Mouse (Mus musculus) G1E (cell line): ENCODE measurements around the gene Gm10226. TPM values are rescaled to one million over a fixed set of nuclear protein-coding genes. Genes with fewer than 3 reads are reported as not detected.

Source experiments
- ATAC-seq: 2 replicates; pipeline ENCODE4 v1.8.0; 2016; ENCODE audit warnings: mild to moderate bottlenecking; ENCODE audit not compliant: insufficient number of reproducible peaks, poor library complexity, low FRiP score, severe bottlenecking; ENCODE audit errors: extremely low read depth
- DNase-seq: peaks from one replicate; pipeline ENCODE4 v3.0.0; 2012; ENCODE audit warnings: low spot score
- H3K27me3 ChIP-seq: 2 replicates; pipeline ENCODE4 v1.6.1; 2012; ENCODE audit warnings: mild to moderate bottlenecking, low read length, inconsistent platforms; ENCODE audit not compliant: insufficient read depth
- H3K36me3 ChIP-seq: replicated peaks from 2 replicates; pipeline ENCODE3; 2012; ENCODE audit warnings: mild to moderate bottlenecking, inconsistent platforms
- H3K4me1 ChIP-seq: 2 replicates; pipeline ENCODE4 v1.6.1; 2012; ENCODE audit warnings: low read depth, low read length, inconsistent platforms, mixed read lengths; ENCODE audit not compliant: insufficient read depth
- H3K4me3 ChIP-seq: 2 replicates; pipeline ENCODE4 v1.5.1; 2012; ENCODE audit warnings: low read depth, mild to moderate bottlenecking, inconsistent platforms, low read length, moderate library complexity, mixed read lengths
- H3K9me3 ChIP-seq: replicated peaks from 2 replicates; pipeline ENCODE4 v1.6.1; 2012; ENCODE audit warnings: inconsistent platforms
- CTCF ChIP-seq: IDR thresholded peaks from 2 replicates; pipeline ENCODE4 v1.5.1; 2012; ENCODE audit warnings: low read depth, low read length, inconsistent platforms, mixed read lengths
- GATA1 ChIP-seq: IDR thresholded peaks from 2 replicates; pipeline ENCODE4 v1.6.1; 2012; ENCODE audit warnings: borderline replicate concordance, low read length, inconsistent platforms, mixed read lengths
- GATA2 ChIP-seq: IDR thresholded peaks from 2 replicates; pipeline ENCODE4 v1.6.1; 2012; ENCODE audit warnings: low read depth, low read length, inconsistent platforms, borderline replicate concordance
- POLR2AphosphoS5 ChIP-seq: IDR thresholded peaks from 2 replicates; pipeline ENCODE4 v1.6.1; 2012; ENCODE audit warnings: low read depth, low read length, inconsistent platforms; ENCODE audit not compliant: insufficient replicate concordance
- TAL1 ChIP-seq: conservative IDR thresholded peaks from 2 replicates; pipeline ENCODE4 v1.6.1; 2012; ENCODE audit warnings: low read depth, low read length, inconsistent platforms, mixed read lengths
- polyA plus RNA-seq: library from polyadenylated mRNA; stranded (reverse); fragments of >175 nt; gene quantifications from 2 replicates; pipeline ENCODE4 v1.2.3, GENCODE M21; 2012
- total RNA-seq, 2 experiments: library from RNA; stranded (forward) in 1 of 2; stranded (reverse) in 1 of 2; fragments of 200-1000 nt in 1 of 2; fragments of >200 nt in 1 of 2; fragmentation: Nextera tagmentation in 1 of 2; gene quantifications; 2 replicates each; pipeline ENCODE4 v1.2.3; 2014 to 2017

The Gm10226 gene
- total and polyA plus RNA-seq, 3 experiments, result 19.5 TPM; not detected in 2

GRCm38 (mm10) chr17:21733049-21733448 is 41.4 kb downstream of the Gm10226 start:
- H3K36me3 ChIP-seq, result no peaks in the 10 kb centered on the region
- peaks cover 8% of the 10 kb centered on the region for H3K4me1 ChIP-seq
- ATAC-seq, result no peak
- TF ChIP-seq CTCF (no peak), POLR2AphosphoS5 (no peak), TAL1 (no peak), GATA1 (no peak), GATA2 (no peak)
- peak overlapping the region; percentile 73 for H3K4me3 ChIP-seq
- H3K9me3 ChIP-seq, result no peaks in the 10 kb centered on the region
- H3K27me3 ChIP-seq, result no peaks in the 10 kb centered on the region
- no peak for DNase-seq

DNA sequence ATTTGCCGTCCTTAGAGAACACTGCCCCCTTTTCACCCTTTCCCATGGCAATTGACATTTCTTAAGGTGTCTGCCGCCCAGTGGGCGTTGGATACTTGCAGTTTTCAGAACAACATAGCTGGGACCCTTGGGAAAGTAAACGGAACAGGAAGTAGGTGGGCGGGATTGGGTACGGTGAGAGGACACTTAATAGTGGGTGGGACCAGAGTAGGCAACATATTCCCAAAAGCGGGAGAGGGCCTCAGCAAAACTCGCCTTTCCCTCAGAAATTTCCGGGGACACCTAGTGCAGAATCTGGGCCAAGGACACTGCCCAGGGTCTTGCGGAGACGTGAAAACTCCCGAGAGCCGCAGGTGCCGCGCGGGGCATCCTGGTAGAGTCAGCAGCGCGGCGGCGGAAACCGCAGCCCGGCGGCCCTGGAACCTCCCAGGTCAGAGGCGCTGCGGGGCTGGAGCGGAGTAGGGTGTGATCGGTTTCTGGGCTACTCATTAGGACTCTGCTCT is 41.9 kb downstream of the Gm10226 start:
- Histone ChIP-seq H3K4me1 (peaks cover 8% of the 10 kb centered on the region), H3K27me3 (no peaks in the 10 kb centered on the region), H3K9me3 (no peaks in the 10 kb centered on the region), H3K36me3 (no peaks in the 10 kb centered on the region), H3K4me3 (peak overlapping the region; percentile 73)
- TF ChIP-seq TAL1, result no peak
- no peak for TF ChIP-seq GATA2
- TF ChIP-seq CTCF, result no peak
- TF ChIP-seq POLR2AphosphoS5, result no peak
- TF ChIP-seq GATA1, result no peak
- ATAC-seq, result peak; percentile 90
- peak; percentile 20 for DNase-seq

Other genes with a start within 250 kb of the Gm10226 start
- gene Zfp51, start 241.5 kb upstream of the Gm10226 start, total RNA-seq (2014; fragmentation: Nextera tagmentation), result 21.5 and 25.3 TPM in 2 replicates
- gene Zfp51, start 241.5 kb upstream of the Gm10226 start, total RNA-seq (2017), result 14.9 and 16.6 TPM in 2 replicates
- 0.65 and 0.88 TPM in 2 replicates for gene Zfp51, start 241.5 kb upstream of the Gm10226 start, polyA plus RNA-seq
- gene Zfp53, start 202.9 kb upstream of the Gm10226 start, total RNA-seq (2014; fragmentation: Nextera tagmentation), result 15.1 and 15.3 TPM in 2 replicates
- gene Zfp53, start 202.9 kb upstream of the Gm10226 start, total RNA-seq (2017), result 8.5 and 8.7 TPM in 2 replicates
- 2.6 and 2.9 TPM in 2 replicates for gene Zfp53, start 202.9 kb upstream of the Gm10226 start, polyA plus RNA-seq
- gene Zfp52, start 156.3 kb upstream of the Gm10226 start, total RNA-seq (2014; fragmentation: Nextera tagmentation), result 5.7 and 7.8 TPM in 2 replicates
- 6.9 and 7.4 TPM in 2 replicates for gene Zfp52, start 156.3 kb upstream of the Gm10226 start, total RNA-seq (2017)
- gene Zfp52, start 156.3 kb upstream of the Gm10226 start, polyA plus RNA-seq, result 0.36 and 0.61 TPM in 2 replicates
- gene Zfp948, start 124.9 kb upstream of the Gm10226 start, total RNA-seq (2014; fragmentation: Nextera tagmentation), result 22.6 and 24.2 TPM in 2 replicates
- gene Zfp948, start 124.9 kb upstream of the Gm10226 start, total RNA-seq (2017), result 11.7 and 13.8 TPM in 2 replicates
- 1.3 and 2.1 TPM in 2 replicates for gene Zfp948, start 124.9 kb upstream of the Gm10226 start, polyA plus RNA-seq
- 14.8 and 19.3 TPM in 2 replicates for gene Zfp983, start 41.2 kb upstream of the Gm10226 start, total RNA-seq (2014; fragmentation: Nextera tagmentation)
- gene Zfp983, start 41.2 kb upstream of the Gm10226 start, total RNA-seq (2017), result 6.0 and 6.7 TPM in 2 replicates
- 0.17 and 0.18 TPM in 2 replicates for gene Zfp983, start 41.2 kb upstream of the Gm10226 start, polyA plus RNA-seq
- gene Zfp760, start 15.9 kb downstream of the Gm10226 start, total RNA-seq (2014; fragmentation: Nextera tagmentation), result 21.4 and 24.0 TPM in 2 replicates
- gene Zfp760, start 15.9 kb downstream of the Gm10226 start, total RNA-seq (2017), result 14.1 and 14.5 TPM in 2 replicates
- gene Zfp760, start 15.9 kb downstream of the Gm10226 start, polyA plus RNA-seq, result 1.0 and 1.2 TPM in 2 replicates
- gene Zfp229, start 38.9 kb downstream of the Gm10226 start, total RNA-seq (2014; fragmentation: Nextera tagmentation), result 7.6 and 8.3 TPM in 2 replicates
- gene Zfp229, start 38.9 kb downstream of the Gm10226 start, total RNA-seq (2017), result 6.0 and 6.2 TPM in 2 replicates
- gene Zfp229, start 38.9 kb downstream of the Gm10226 start, polyA plus RNA-seq, result 2.4 and 2.6 TPM in 2 replicates
- gene Zfp820, start 153.9 kb downstream of the Gm10226 start, total RNA-seq (2014; fragmentation: Nextera tagmentation), result not detected in 2 replicates
- 0.05 TPM in 1 of 2 replicates, not detected in the other for gene Zfp820, start 153.9 kb downstream of the Gm10226 start, total RNA-seq (2017)
- not detected in 2 replicates for gene Zfp820, start 153.9 kb downstream of the Gm10226 start, polyA plus RNA-seq
- gene Zfp995, start 218.1 kb downstream of the Gm10226 start, total RNA-seq (2014; fragmentation: Nextera tagmentation), result 15.5 and 16.5 TPM in 2 replicates
- 4.8 and 5.6 TPM in 2 replicates for gene Zfp995, start 218.1 kb downstream of the Gm10226 start, total RNA-seq (2017)
- gene Zfp995, start 218.1 kb downstream of the Gm10226 start, polyA plus RNA-seq, result 0.51 and 0.59 TPM in 2 replicates